Mouse (Mus musculus) left cerebral cortex, adult 2 months (tissue): ENCODE measurements at regions not wholly inside any gene's neighbourhood (a gene's known extent, or its start where the extent isn't known, plus 50 kb on each side); places are given as distances from the start of the nearest gene placed in this dataset.

Experiments
- DNase-seq, 2 experiments: peaks; one replicate each; pipeline ENCODE4 v3.0.0; 2021 to 2022; ENCODE audit warnings: low spot score in 2 of 2, mixed read lengths in 1 of 2; ENCODE audit errors: extremely low spot score in 1 of 2
- H3K27ac ChIP-seq: fragments of 200-600 bp; 2 replicates; pipeline ENCODE4 v1.8.1; 2022
- H3K4me3 ChIP-seq: fragments of 200-600 bp; 2 replicates; pipeline ENCODE4 v1.8.1; 2022
- CTCF ChIP-seq: fragments of 200-600 bp; IDR thresholded peaks from 2 replicates; pipeline ENCODE4 v1.8.1; 2022; ENCODE audit warnings: antibody characterized with exemption, mild to moderate bottlenecking, moderate library complexity
- intact Hi-C: fragments of 180-260 bp; cut with DNase I; formaldehyde crosslinking; loops from one replicate; pipeline ENCODE4 v1.15.1; 2025

- Histone ChIP-seq H3K27ac (no peak overlapping the region), H3K4me3 (no peak overlapping the region)
- intact Hi-C loops: no loop called here
- no peak for DNase-seq
- no peak for TF ChIP-seq CTCF
Observed at GRCm38 (mm10) chr5:111975686-111976085, 242.0 kb downstream of the Gm26897 start.

- no peak overlapping the region for H3K27ac ChIP-seq
- intact Hi-C loops: no loop called here
- DNase-seq: no peak
- TF ChIP-seq CTCF: no peak
- H3K4me3 ChIP-seq: no peak overlapping the region
Observed at GRCm38 (mm10) chr5:111979601-111980000, 245.9 kb downstream of the Gm26897 start.

GRCm38 (mm10) chr5:111982106-111982505 lies 248.4 kb downstream of the Gm26897 start:
- intact Hi-C loops: no loop called here
- Histone ChIP-seq H3K27ac (no peak overlapping the region), H3K4me3 (no peak overlapping the region)
- TF ChIP-seq CTCF: no peak
- no peak for DNase-seq

- intact Hi-C loops: no loop called here
- no peak overlapping the region for H3K27ac ChIP-seq
- no peak overlapping the region for H3K4me3 ChIP-seq
- TF ChIP-seq CTCF: no peak
- DNase-seq: no peak
Observed at GRCm38 (mm10) chr5:111985997-111986396, 252.3 kb downstream of the Gm26897 start.

- no peak overlapping the region for H3K4me3 ChIP-seq
- no peak overlapping the region for H3K27ac ChIP-seq
- TF ChIP-seq CTCF: no peak
- no peak for DNase-seq
- intact Hi-C loops: no loop called here
Observed at GRCm38 (mm10) chr5:111987036-111987435, 253.3 kb downstream of the Gm26897 start.

GRCm38 (mm10) chr5:111991805-111992204 lies 258.1 kb downstream of the Gm26897 start:
- no peak overlapping the region for H3K27ac ChIP-seq
- intact Hi-C loops: no loop called here
- H3K4me3 ChIP-seq: no peak overlapping the region
- TF ChIP-seq CTCF: no peak
- DNase-seq: no peak

GRCm38 (mm10) chr5:111993221-111993620 lies 259.1 kb downstream of the Cryba4 start:
- no peak overlapping the region for H3K27ac ChIP-seq
- TF ChIP-seq CTCF: no peak

GRCm38 (mm10) chr5:111993930-111994329 lies 258.4 kb downstream of the Cryba4 start:
- TF ChIP-seq CTCF: no peak
- DNase-seq: no peak
- intact Hi-C loops: no loop called here
- H3K4me3 ChIP-seq: no peak overlapping the region
- H3K27ac ChIP-seq: no peak overlapping the region

More at GRCm38 (mm10) chr5:111993221-111993620, 259.1 kb downstream of the Cryba4 start:
- DNase-seq: no peak
- H3K4me3 ChIP-seq: no peak overlapping the region
- intact Hi-C loops: no loop called here

- no peak for TF ChIP-seq CTCF
- DNase-seq: no peak
- intact Hi-C loops: no loop called here
- no peak overlapping the region for H3K4me3 ChIP-seq
- no peak overlapping the region for H3K27ac ChIP-seq
Observed at GRCm38 (mm10) chr5:111996806-111997205, 255.5 kb downstream of the Cryba4 start.

- DNase-seq: no peak
- H3K4me3 ChIP-seq: no peak overlapping the region
- H3K27ac ChIP-seq: no peak overlapping the region
- intact Hi-C loops: no loop called here
- TF ChIP-seq CTCF: no peak
Observed at GRCm38 (mm10) chr5:112001742-112002701, 250.3 kb downstream of the Cryba4 start.

- intact Hi-C loops: no loop called here
Observed at GRCm38 (mm10) chr5:112002856-112003660, 249.3 kb downstream of the Cryba4 start.

GRCm38 (mm10) chr5:112004041-112004440 lies 248.3 kb downstream of the Cryba4 start:
- TF ChIP-seq CTCF: no peak
- Histone ChIP-seq H3K27ac (no peak overlapping the region), H3K4me3 (no peak overlapping the region)
- DNase-seq: no peak
- intact Hi-C loops: no loop called here

More at GRCm38 (mm10) chr5:112002856-112003660, 249.3 kb downstream of the Cryba4 start:
- no peak overlapping the region for H3K27ac ChIP-seq
- TF ChIP-seq CTCF: no peak
- H3K4me3 ChIP-seq: no peak overlapping the region
- DNase-seq: no peak
